Mouse (Mus musculus) lung, postnatal 36 days (tissue): ENCODE measurements around the gene Sbk2.
"Not testable (repeated sequence)": the region's sequence is repeated elsewhere in the genome, so short reads cannot be mapped to it uniquely, and the experiment has no call there.

Experiments
- DNase-seq: peaks from one replicate; pipeline ENCODE4 v3.0.0; 2022; ENCODE audit warnings: mixed read lengths

Sbk2 gene

GRCm38 (mm10) chr7:4964272-4964671, at the start of gene Sbk2:
TSS of gene Sbk2 (minus strand) at chr7:4964406.
- DNase-seq = peak; percentile 89

GRCm38 (mm10) chr7:5012681-5013513, 48.7 kb upstream of the Sbk2 start:
- DNase-seq = peak; percentile 69

- no peak for DNase-seq
Measured at GRCm38 (mm10) chr7:5008229-5008628, 44.0 kb upstream of the Sbk2 start.

- not testable (repeated sequence) for DNase-seq
Measured at GRCm38 (mm10) chr7:5002876-5003275, 38.7 kb upstream of the Sbk2 start.

- DNase-seq = peak; percentile 68
Measured at GRCm38 (mm10) chr7:4999876-5000275, 35.7 kb upstream of the Sbk2 start.

- peak; percentile 34 for DNase-seq
Measured at GRCm38 (mm10) chr7:4996934-4997333, 32.7 kb upstream of the Sbk2 start.

GRCm38 (mm10) chr7:4996003-4996895, 32.0 kb upstream of the Sbk2 start, which contains the start of gene Zfp579:
TSS of gene Zfp579 (minus strand) at chr7:4996158.
- peak; percentile 92 for DNase-seq

- no peak for DNase-seq
Measured at GRCm38 (mm10) chr7:4995268-4996002, 31.2 kb upstream of the Sbk2 start.

- DNase-seq = no peak
Measured at GRCm38 (mm10) chr7:4993999-4994788, 30.0 kb upstream of the Sbk2 start.

- DNase-seq = no peak
Measured at GRCm38 (mm10) chr7:4993347-4993998, 29.3 kb upstream of the Sbk2 start.

GRCm38 (mm10) chr7:4988250-4988649, 24.0 kb upstream of the Sbk2 start:
- DNase-seq = no peak

GRCm38 (mm10) chr7:4976832-4977231, 12.6 kb upstream of the Sbk2 start:
- DNase-seq = no peak

- DNase-seq = no peak
Measured at GRCm38 (mm10) chr7:4975455-4975854, 11.2 kb upstream of the Sbk2 start.

- DNase-seq = peak; percentile 74
Measured at GRCm38 (mm10) chr7:4972321-4973047, 8.3 kb upstream of the Sbk2 start.

GRCm38 (mm10) chr7:4971710-4972109, 7.5 kb upstream of the Sbk2 start:
- peak; percentile 62 for DNase-seq

GRCm38 (mm10) chr7:4971068-4971467, 6.9 kb upstream of the Sbk2 start, which contains the start of gene Sbk3:
TSS of gene Sbk3 (minus strand) at chr7:4971168.
- DNase-seq = no peak

GRCm38 (mm10) chr7:4964988-4965387, 782 bp upstream of the Sbk2 start:
- DNase-seq = no peak

GRCm38 (mm10) chr7:4963527-4963926, 679 bp downstream of the Sbk2 start:
- no peak for DNase-seq

GRCm38 (mm10) chr7:4957361-4957760, 6.8 kb downstream of the Sbk2 start:
- no peak for DNase-seq

GRCm38 (mm10) chr7:4953815-4954445, 10.3 kb downstream of the Sbk2 start:
- peak; percentile 35 for DNase-seq
